Mouse (Mus musculus) embryo, embryonic 11.5 days (tissue): ENCODE measurements around the gene Mcm6.
A peak's percentile ranks its signal among the peaks of the same experiment; 100 is the strongest.

Experiments
- DNase-seq: peaks from one replicate; pipeline ENCODE4 v3.0.0-alpha.2; 2012; ENCODE audit warnings: low read depth, low spot score

Gene Mcm6

DNA sequence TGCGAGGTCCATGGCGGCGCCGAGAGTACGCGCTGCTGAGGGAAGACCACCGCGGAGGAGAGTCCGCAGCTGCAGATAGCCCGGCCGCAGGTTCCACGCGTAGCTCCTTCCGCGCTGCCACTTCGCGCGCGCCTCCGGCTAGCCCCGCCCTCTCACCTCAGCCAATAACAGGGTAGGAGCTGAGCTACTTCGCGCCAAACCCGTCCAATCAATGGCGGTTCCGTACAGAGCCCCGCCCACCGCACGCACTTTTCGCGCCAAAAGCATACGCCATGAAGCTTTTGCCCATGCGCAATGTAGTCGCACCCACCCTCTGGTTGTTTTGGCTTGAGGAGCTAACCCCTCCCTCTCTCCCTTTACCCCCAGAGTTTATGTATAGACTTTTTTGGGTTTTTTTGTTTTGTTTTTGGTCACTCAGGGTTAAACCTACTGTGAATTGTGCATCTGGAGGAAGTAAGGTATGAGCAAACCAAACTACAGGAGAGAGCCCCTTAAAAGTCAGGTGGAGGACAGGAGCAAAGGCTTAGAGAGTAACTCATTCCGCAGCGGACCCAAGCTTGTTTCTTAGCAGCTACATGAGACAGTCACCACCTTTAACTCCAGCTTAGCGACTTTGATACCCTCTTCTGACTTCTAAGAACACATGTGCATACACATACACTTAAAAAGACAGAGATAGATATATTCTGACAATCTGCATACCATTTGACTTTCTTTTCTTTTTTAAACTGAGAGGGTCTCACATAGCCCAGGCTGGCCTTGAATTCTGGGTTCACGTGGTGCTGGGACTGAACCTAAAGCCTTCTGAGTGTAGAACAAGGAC lies at the start of gene Mcm6:
TSS of gene Mcm6 (minus strand) at position 111 of the 823 bp plus-strand sequence.
- peak; percentile 91 for DNase-seq

DNA sequence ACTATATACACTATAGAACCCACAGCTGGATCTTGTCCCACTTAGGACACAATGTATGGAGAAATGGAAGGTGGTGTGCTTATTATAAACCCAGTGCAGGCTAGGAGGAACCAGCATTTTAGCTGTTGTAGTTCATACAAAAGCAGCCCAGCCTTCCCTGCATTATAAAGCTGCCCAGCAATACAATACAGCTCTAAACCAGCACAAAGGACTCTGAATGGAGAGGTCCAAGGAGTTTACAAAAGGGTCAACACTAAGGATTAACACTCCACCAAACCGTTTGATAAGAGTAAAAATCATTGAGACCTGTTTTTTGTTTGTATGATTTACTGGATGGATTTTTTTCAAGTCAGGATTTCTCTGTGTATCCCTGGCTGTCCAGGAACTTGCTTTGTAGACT lies 47.4 kb upstream of the Mcm6 start:
- no peak for DNase-seq

DNA sequence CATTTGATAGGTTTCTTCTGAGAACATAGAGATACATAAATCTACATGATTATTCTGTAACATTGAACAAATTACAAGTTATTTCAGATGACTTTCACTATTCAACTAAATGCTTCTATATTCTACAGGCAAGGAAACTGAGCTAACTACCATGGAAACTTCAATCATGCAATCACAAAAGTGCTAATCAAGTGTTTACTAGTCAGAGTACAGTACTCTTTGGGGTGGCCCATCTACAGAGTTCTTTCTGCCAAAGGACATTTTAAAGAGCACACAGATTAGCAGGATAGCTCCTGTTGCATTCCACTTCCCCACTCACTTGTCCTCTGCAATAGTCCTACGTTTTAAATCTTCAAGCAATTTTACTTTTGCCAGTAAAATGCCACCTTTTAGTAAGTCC lies 46.2 kb upstream of the Mcm6 start:
- no peak for DNase-seq

DNA sequence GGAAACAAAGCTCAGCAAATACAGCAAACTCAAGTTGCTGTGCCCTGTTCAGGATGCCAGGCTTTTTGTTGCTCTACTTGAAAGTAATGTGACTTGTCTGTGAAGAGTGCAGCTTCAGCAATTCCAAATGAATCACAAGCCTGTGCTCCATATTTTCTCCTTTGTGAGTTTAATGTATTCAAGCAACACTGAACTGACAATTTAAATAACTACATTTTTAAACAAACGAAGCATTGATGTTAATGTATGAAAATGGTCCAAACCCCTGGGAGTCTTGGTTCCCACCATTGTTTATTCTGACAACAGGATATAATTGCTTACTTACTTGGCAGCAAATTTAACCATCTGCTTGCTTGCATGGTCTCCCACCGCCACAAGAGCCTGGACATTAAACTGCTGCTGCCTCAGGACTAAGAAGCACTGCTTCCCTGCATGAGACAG lies 45.6 kb upstream of the Mcm6 start:
- no peak for DNase-seq

DNA sequence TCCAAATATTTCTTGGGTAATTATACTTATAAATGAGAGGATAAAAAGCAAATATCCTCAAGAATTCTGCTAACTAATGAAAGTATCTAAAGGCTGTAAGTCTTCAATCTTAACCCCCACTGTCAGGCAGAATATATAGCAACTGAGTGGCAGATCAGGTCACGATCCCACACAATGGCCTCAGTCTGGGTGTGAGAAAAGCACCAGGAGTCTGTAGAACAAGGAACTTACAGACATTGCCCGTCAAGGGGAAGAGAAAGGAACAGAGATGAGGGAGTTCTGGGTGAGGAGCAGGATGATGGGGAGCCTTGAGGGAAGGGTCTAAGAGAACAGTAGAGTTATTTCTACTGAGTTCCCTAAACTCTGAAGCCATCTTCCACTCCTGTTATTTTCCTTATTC lies 41.5 kb upstream of the Mcm6 start:
- no peak for DNase-seq

DNA sequence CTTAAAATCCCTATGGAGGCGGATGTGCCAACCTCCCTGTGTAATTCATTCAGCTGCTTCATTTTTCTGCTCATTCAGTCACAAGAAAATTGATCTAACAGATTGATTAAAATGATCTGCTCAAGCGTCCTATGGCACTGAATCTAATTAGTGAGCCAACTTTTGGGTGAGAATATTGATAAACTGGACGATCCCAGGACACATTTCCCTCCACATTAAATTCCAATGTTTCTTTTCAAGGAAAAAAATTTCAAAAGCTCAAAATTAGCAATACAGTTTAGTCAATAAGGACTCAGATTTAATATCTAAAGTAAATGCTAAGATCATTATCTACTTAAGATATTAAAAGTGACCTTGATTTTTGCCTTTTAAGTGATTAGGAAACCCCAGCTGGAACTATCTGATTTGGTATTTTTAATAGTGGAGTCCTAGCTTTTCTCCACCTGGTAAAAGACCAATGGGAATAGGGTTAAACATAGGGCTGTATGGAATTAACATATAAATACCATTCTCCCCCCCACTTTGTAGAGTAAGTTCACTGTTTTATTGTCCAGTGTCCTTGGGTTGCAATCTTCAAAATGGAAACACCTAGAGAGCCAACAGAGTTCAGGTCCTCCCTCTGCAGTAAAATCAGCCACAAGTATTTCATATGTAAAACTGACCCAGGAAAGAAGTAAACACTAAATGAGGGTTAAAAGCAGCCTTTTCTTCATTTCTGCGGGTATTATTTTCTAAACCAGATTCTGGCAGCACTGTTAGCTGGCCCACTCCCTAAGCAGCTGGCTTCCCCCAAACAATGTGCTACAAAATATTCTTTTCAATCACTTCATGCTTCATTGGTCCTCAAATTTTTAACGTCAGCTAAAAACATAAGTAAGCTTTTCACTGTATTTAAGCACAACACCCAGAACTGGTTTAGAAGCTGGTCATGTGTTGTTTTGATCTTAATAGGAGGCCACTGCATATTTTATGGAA lies 40.8 kb upstream of the Mcm6 start:
- no peak for DNase-seq

DNA sequence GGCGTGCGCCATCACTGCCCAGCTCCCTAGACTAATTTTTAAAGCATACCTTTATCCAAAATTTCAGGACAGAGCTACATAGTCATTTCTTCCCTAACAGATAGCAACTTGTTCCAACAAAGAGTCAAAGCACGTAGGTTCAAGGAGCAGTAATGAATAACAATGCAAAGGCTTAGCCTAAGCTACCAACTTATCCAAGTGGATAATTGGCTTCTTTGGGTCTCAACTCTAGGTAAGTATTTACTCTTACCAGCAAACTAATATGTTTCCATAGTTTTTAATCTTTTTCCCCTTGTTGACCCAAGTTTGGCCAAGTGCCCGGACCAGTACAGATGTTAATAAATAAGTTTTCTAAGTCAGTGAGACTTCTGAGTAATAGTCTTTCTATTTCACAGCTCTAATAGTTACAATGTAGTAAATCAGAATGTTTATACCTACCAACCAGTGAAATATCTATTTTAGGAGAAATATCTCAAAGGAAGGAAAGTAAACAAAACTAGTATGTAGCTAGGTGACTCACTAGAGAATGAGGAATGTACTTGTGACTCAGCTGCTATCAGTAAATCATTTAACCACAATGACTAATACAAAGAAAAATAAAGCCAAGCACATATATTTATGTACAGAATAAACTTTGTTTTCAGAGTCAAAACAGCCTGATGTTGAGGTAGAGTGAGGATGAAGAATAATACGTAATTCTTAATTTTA lies 39.4 kb upstream of the Mcm6 start:
- no peak for DNase-seq

DNA sequence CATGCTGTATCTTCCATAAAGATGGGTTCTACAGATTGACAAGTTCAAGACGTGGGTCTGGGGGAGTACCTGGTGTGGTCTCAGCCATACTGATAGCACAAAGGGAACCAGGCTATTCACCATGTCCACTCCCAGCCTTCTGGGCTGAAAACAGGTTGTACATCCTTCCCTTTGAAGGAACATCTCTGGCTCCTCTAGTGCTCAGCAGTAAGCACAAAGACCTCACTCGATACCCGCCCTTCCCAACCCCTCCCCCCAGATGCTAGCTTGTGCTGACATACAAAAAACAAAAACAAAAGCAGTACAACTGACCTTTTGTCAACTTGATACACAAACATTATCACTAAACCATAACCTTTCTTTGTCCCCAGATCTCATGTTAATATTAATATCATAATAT lies 35.2 kb upstream of the Mcm6 start:
- no peak for DNase-seq

DNA sequence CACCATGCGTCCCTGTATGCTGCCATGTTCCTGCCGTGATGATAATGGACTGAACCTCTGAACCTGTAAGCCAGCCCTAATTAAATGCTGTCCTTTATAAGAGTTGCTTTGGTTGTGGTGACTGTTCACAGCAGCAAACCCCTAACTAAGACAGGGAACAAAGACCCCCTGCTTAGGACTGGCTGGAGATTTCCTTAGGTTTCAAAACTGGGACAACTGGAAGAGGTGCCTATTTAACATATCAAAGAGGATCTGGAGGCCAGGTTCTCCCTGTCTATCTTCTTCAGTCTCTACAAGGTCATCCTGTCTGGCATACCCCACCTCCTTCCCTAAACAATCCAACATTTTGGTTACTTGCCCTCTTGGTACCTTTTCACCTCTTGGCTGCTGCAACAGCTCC lies 32.9 kb upstream of the Mcm6 start:
- no peak for DNase-seq

DNA sequence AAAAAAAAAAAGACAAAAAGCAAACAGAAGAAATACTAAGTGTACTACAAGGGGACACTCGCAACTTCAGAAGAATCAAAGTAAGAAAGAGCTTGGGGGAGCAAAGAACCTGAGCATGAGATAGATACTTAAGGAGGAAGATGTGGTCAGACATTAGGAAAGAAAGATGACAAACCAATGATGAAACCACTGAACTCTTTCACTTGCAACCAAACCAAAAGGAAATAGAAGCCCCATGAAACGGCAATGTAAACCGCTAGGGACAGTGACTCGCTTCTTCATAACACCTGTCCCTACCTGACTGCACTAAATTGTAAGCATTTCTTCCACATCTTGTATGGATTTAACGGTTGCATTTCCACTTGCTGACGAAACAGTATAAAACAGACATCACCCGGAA lies 27.0 kb upstream of the Mcm6 start:
- no peak for DNase-seq

DNA sequence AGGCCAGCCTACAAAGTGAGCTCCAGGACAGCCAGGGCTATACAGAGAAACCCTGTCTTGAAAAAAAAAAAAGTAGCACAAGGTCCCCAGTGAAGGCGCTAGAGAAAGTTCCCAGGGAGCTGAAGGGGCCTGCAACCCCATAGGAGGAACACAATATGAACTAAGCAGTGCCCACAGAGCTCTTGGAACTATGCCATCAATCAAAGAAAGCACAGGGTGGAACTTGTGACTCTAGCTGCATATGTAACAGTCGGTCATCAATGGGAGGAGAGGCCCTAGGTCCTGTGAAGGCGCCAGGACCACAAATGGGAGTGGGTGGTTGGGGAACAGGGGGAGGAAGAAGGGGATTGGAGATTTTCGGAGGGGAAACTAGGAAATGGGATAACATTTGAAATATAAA lies 17.4 kb upstream of the Mcm6 start:
- DNase-seq = no peak

DNA sequence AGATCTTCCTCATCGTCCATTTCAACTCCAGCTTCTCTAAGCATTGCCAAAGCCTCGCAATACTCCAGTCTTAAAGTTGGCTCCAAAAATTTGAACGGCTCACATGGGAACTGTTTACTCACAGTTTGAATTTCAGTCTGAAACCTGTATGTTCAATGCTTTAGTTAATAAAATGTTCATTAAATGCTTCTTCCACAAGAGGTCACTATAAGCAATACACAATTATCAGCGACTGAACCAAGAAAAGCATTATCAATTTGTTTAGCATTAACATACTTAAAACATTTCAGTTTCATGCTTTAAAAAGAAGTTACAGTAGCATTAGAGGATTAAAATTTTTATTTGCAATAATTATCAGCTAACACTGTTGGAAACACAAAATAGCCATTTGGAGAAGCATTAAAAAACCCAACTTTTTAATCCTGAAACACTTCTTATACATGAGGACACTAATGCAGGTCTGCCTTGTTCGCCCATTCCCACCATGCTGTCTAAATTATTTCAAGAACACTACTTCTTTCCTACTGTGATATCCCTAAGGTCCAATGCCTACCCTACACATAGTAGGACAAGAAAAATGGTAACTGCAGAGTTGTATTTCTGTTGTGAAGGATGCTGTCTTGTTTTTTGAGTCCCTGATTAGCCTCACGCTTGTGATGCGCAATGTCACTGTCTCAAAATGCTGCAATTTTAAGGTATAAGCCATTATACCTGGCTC lies 12.8 kb upstream of the Mcm6 start:
- no peak for DNase-seq

DNA sequence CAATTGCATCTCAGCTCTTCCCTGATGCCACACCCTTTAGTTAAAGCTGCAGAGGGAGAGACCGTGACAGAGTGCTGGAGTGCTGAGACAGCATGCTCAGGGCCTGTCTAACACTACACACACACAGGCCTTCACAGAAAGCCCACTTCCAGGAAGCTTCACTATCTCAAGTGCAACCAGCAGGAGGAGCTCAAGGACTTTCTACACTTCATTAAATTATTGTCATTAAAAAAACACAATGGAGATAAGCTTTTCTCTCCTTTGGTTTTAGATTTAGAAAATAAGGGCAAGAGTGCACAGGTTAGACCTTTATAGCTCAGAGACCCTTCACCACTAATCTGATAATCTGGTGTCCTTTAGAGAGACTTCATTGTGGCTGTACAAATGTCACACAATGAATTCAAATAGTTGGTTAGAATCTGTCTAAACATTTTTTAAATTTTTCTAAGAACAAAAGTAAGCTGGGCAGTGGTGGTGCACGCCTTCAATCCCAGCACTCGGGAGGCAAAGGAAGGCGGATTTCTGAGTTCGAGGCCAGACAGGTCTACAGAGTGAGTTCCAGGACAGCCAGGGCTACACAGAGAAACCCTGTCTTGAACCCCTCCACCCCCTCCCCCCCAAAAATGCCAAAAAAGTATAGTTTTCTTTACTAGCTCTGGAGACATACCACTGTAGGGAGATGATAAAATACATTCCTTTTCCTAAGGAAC lies 9.4 kb upstream of the Mcm6 start:
- DNase-seq = peak; percentile 35

DNA sequence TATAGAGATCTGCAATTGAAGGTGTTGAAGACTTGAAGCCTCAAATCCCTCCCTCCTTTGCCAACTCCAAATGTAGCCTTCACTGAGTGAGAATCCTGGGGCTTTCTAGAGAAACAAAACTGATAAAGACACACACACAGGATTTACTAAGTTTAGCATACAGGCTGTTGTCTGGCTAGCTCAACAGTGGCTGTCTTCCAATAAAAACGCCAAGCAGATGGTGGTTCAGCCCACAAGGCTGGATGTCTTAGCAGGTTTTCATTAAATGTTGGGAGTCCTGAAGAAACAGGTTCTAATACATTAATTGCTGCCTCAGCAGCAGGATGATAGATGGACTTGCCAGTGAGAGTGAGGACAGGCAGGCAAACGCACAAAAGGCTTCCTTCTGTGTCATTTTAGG lies 1.1 kb upstream of the Mcm6 start:
- no peak for DNase-seq

DNA sequence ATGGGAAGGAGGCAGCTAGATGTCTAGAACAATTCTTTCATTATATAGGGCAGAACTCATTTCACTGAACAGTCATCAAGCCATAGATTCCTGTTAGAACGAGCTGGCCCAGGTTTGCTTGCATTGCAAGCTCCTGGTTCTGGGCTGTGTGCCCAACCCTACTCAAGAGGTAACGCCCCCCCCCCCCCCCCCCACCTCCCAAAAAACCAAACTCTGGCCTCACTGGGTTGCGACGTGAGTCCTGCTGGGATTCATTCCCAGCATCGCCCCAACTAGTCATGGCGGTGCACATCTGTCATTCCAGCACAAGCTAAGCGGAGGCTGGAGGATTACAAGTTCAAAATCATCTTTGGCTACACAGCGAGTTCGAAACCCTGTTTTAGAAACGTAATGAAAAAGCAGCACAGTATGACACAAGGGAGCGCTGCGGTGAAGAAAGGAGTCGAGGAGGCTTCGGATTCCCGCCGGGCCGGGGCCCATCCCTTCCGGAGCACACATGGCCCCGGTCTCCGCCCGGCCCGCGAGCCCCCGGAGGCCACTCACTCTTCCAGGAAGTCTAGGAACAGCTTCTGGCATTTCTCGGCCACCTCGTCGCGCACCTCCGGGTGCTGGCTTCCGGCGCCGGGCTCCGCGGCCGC lies 429 bp downstream of the Mcm6 start:
- no peak for DNase-seq

DNA sequence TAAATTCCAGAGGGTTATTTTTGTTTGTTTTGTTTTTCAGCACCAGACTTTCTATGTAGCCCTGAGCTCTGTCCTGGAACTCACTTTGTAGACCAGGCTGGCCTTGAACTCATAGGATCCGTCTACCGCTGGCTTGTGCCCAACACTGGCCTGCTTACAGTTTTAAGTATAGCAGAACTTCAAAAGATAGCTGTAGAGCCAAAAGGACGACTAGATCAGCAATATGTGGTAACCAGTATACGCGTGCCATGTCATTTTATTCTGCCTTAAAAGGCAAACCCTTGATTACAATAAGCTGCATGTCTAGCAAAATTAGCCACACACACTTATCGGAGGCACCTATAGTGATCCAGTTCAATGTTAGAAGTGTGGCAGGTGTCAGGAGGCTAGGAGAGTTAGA lies 1.2 kb downstream of the Mcm6 start:
- no peak for DNase-seq

DNA sequence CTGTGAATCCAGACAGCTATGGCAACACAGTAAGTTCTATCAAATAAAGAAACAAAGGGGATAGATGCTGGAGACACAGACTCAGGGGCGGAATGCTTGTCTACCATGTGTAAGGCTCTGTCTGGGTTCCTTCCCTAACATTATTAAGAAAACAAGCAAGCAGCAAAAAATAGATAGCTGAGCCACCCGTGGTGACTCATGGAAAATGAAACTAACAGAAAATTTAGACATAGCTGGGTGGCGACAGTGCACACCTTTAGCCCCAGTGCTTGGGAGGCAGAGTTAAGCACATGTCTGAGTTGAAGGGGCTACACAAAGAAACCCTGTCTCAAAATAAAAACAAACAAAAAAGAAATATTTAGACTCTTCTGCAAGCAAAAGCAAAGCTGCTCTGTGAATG lies 2.0 kb downstream of the Mcm6 start:
- no peak for DNase-seq

DNA sequence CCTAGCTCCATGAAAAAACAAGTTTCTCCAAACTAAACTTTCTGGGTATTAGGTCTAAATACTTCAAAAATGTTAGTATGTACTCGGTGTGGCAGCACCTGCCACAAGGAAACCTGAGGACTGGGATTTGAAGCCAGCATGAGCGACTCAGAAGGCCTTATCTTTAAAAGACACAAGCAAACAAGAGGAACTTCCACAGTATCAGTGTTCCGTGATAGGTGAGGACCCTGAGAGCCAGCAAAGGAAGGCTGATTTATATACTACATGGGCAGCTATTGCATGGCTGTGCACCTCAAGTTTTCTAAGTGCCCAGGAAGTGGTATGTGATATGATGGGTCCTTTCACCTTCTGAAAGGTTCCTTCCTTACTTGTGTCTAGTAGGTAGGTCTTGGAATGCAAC lies 6.4 kb downstream of the Mcm6 start:
- no peak for DNase-seq

DNA sequence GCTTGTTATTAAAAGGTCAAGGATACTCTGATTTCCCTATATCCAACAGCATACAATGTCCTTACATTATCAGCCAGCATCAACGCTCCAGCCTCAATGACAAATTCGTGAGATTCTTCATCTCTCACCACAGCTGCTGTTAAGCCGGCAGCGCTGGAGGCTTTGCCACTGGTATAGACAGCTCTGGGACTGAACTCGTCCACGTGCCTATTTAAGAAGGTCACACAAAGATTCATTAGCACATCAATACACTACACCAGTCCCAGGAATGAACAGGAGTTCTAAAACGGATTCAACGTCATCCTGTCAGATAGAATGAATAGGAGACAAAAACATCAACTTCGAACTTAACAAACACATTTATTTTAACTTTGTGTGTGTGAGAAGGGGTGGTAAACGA lies 15.2 kb downstream of the Mcm6 start:
- no peak for DNase-seq

DNA sequence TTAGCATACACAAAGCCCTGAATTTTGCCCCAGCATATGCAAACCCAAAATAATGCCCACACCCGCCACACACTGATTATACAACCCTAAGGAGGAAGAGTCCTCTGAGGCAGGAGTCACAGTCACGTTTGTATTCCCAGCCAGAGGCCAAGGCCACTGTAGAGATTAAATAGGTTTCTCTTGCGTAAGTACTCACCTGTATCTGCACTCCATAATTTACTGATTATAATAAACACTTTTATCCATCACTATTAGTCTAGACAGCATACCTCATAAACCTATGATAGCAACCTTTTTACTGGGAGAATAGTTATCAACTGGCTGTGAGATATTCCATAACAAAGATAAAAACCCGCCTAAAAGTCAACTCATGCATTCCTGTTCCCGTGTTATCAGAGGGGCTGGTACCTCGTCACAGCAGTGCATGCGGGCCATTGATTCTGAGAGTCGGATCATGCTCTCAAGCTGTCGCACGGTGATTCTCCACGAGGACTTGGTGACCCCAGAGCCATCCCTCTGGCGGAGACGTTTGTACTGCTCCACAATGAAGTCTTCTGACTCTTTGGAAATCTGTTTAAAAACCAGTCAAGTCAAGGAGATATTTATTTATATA lies 21.6 kb downstream of the Mcm6 start:
- no peak for DNase-seq
